Mouse (Mus musculus) neural tube, embryonic 15.5 days (tissue): ENCODE measurements at regions not wholly inside any gene's neighbourhood (a gene's known extent, or its start where the extent isn't known, plus 50 kb on each side); places are given as distances from the start of the nearest gene placed in this dataset.

Experiments used
- ATAC-seq: fragments of 200-750 bp; cut with Nextera tagmentation; 2 replicates; pipeline ENCODE4 v1.8.0; 2017; ENCODE audit warnings: mild to moderate bottlenecking, moderate TSS enrichment, moderate library complexity; ENCODE audit not compliant: low FRiP score
- H3K27ac ChIP-seq: fragments of 300-500 bp; sonication (generic); replicated peaks from 2 replicates; pipeline ENCODE4 v1.5.1; 2015; ENCODE audit warnings: mild to moderate bottlenecking, inconsistent platforms
- H3K27me3 ChIP-seq: fragments of 300-500 bp; sonication (generic); replicated peaks from 2 replicates; pipeline ENCODE4 v1.6.1; 2015; ENCODE audit warnings: inconsistent platforms
- H3K36me3 ChIP-seq: fragments of 300-500 bp; sonication (generic); 2 replicates; pipeline ENCODE4 v1.6.1; 2015; ENCODE audit warnings: inconsistent platforms
- H3K4me1 ChIP-seq: fragments of 300-500 bp; sonication (generic); 2 replicates; pipeline ENCODE4 v1.6.1; 2015; ENCODE audit warnings: inconsistent platforms
- H3K4me2 ChIP-seq: fragments of 300-500 bp; sonication (generic); 2 replicates; pipeline ENCODE4 v1.6.1; 2015; ENCODE audit warnings: inconsistent platforms, mild to moderate bottlenecking, moderate library complexity
- H3K4me3 ChIP-seq: fragments of 300-500 bp; sonication (generic); replicated peaks from 2 replicates; pipeline ENCODE4 v1.5.1; 2015; ENCODE audit warnings: mild to moderate bottlenecking, inconsistent platforms
- H3K9ac ChIP-seq: fragments of 300-500 bp; sonication (generic); replicated peaks from 2 replicates; pipeline ENCODE4 v1.6.1; 2015; ENCODE audit warnings: mild to moderate bottlenecking, inconsistent platforms
- H3K9me3 ChIP-seq: fragments of 300-500 bp; sonication (generic); replicated peaks from 2 replicates; pipeline ENCODE4 v1.6.1; 2016; ENCODE audit warnings: inconsistent platforms
- WGBS: fragments of 180-500 bp; shearing (Covaris S2); methylation state at CpG from one replicate; pipeline ENCODE4 v1.1.7; 2015; ENCODE audit warnings: mixed read lengths; 5-methylcytosine and 5-hydroxymethylcytosine counted together

DNA sequence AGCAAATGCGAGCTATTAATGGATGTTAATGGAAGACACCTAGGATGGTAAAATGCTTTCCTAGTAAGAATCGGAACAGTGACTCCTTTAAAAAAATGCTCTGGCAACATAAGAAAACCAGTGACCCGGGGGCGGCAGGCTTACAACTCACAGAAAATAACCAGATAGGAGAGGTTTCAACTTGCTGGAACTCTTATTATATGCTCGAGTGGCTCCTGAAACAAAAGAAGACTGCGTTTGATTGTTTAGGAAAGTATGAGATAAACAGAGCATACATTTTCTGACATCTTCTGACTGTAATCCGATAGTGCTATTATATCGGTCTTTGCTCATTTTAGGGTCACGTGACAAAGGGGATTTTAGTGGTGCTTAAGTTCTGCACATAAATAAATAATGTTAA lies 152.8 kb upstream of the Pkn2 start:
- Histone ChIP-seq H3K36me3 (no peaks in the 10 kb centered on the region), H3K4me1 (no peaks in the 10 kb centered on the region), H3K9me3 (no peaks in the 10 kb centered on the region), H3K9ac (no peak overlapping the region), H3K27ac (no peak overlapping the region), H3K4me2 (no peak overlapping the region), H3K27me3 (no peaks in the 10 kb centered on the region), H3K4me3 (no peak overlapping the region)
- 87% methylated on average over 9 of the region's 9 CpGs for WGBS
- no peak for ATAC-seq

DNA sequence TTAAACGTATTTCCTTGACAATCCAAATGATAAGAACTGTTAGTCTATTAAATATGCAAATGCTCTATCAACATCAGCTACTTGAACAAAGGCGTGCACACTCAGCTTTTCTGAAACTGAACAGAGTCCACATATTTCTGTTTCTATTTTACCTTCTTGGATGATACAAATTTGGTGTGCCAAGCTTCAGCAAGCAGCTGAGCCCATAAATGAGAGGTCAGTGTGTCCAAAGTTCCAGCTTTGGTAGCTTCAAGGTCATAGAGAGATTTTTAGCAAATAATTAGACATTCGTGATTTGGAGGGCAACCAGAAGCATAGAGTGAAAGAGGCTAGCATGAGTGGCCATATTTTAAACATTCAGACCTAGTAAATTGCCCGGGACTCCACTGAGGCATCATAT lies 140.7 kb upstream of the Pkn2 start:
- Histone ChIP-seq H3K4me1 (no peaks in the 10 kb centered on the region), H3K9me3 (no peaks in the 10 kb centered on the region), H3K9ac (no peak overlapping the region), H3K4me2 (no peak overlapping the region), H3K27me3 (no peaks in the 10 kb centered on the region), H3K36me3 (no peaks in the 10 kb centered on the region), H3K4me3 (no peak overlapping the region), H3K27ac (no peak overlapping the region)
- WGBS = 80% methylated on average over 4 of the region's 4 CpGs
- ATAC-seq = no peak

- no peaks in the 10 kb centered on the region for H3K36me3 ChIP-seq
- H3K9me3 ChIP-seq = no peaks in the 10 kb centered on the region
- H3K27me3 ChIP-seq = no peaks in the 10 kb centered on the region
- H3K9ac ChIP-seq = no peak overlapping the region
- no peak overlapping the region for H3K4me3 ChIP-seq
- ATAC-seq = no peak
- no peak overlapping the region for H3K27ac ChIP-seq
- no peaks in the 10 kb centered on the region for H3K4me1 ChIP-seq
- WGBS = 76% methylated on average over 11 of the region's 11 CpGs
- H3K4me2 ChIP-seq = no peak overlapping the region
Observed at GRCm38 (mm10) chr3:143021159-143021871, 139.5 kb upstream of the Pkn2 start.

DNA sequence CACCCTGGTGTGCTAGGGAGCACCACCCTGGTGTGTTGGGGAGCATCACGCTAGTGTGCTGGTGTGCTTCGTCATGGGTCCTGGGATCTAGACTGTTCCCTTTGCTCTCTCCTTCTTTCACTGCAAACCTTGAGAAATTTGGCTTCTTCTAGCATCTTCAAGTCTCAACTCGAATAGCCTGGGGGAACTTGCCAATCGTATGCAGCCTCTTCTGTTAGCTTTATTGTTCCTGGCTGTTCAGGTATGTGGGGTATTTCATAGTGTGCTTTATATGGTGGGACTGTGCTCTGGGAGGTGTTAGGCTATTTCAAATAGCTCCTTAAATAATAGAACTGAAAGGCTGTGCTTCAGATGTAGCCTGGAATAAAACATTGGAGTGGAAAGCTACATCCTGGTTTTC lies 135.7 kb upstream of the Pkn2 start:
- Histone ChIP-seq H3K9ac (no peak overlapping the region), H3K27me3 (no peaks in the 10 kb centered on the region), H3K4me2 (no peak overlapping the region), H3K27ac (no peak overlapping the region), H3K4me1 (no peaks in the 10 kb centered on the region), H3K9me3 (no peaks in the 10 kb centered on the region), H3K36me3 (no peaks in the 10 kb centered on the region), H3K4me3 (no peak overlapping the region)
- no peak for ATAC-seq
- 90% methylated on average over 4 of the region's 4 CpGs for WGBS

DNA sequence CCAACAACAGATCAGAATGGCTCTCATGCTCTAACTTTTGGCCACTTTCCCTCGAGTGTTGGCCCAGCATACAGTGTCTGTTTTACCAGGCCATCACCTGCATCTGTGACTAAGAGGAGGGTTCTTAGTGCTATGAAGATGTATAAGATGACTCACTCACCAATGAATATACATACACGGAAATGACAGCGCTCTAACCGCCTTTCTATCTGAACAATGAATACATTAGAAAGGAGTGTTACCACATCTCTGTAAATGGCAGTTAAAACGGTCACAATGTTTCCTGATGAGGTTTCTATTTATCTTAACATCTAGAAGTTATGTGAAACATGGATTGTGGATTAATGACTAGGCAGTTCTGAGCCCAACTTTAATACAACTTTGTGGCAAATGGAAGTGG lies 135.0 kb upstream of the Pkn2 start:
- ATAC-seq = no peak
- Histone ChIP-seq H3K9me3 (no peaks in the 10 kb centered on the region), H3K4me2 (no peak overlapping the region), H3K4me1 (no peaks in the 10 kb centered on the region), H3K27ac (no peak overlapping the region), H3K36me3 (no peaks in the 10 kb centered on the region), H3K9ac (no peak overlapping the region), H3K4me3 (no peak overlapping the region), H3K27me3 (no peaks in the 10 kb centered on the region)
- 91% methylated on average over 5 of the region's 5 CpGs for WGBS

DNA sequence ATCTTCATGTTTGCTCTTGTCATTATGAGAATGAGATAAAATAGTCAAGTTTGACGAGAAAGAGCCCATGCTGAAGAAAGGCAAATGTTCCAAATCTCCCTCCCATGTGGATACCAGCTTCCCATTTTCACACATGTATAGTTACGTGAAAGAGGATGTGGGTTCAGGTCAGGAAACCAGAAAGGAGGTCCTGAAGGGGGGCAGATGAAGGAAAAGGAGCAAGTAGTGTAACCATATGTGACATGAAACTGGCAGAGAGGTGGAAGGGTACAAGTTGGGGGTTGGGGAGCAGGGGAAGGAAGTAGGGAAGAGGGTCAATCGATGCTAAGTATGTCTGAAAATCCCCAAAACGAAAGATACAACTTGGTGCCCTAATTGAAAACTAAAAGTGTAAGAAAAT lies 132.6 kb upstream of the Pkn2 start:
- no peak for ATAC-seq
- no peaks in the 10 kb centered on the region for H3K27me3 ChIP-seq
- WGBS = 85% methylated on average over 4 of the region's 4 CpGs
- no peak overlapping the region for H3K9ac ChIP-seq
- H3K4me3 ChIP-seq = no peak overlapping the region
- H3K36me3 ChIP-seq = no peaks in the 10 kb centered on the region
- no peak overlapping the region for H3K4me2 ChIP-seq
- no peak overlapping the region for H3K27ac ChIP-seq
- no peaks in the 10 kb centered on the region for H3K9me3 ChIP-seq
- no peaks in the 10 kb centered on the region for H3K4me1 ChIP-seq

GRCm38 (mm10) chr3:143007047-143007446 lies 125.2 kb upstream of the Pkn2 start:
- no peak overlapping the region for H3K27ac ChIP-seq
- no peak overlapping the region for H3K4me3 ChIP-seq
- H3K27me3 ChIP-seq = no peaks in the 10 kb centered on the region
- H3K4me2 ChIP-seq = no peak overlapping the region
- WGBS = 92% methylated on average over 3 of the region's 3 CpGs
- H3K9me3 ChIP-seq = no peaks in the 10 kb centered on the region
- H3K9ac ChIP-seq = no peak overlapping the region
- no peak for ATAC-seq
- no peaks in the 10 kb centered on the region for H3K36me3 ChIP-seq
- H3K4me1 ChIP-seq = no peaks in the 10 kb centered on the region

- Histone ChIP-seq H3K4me1 (no peaks in the 10 kb centered on the region), H3K9me3 (no peaks in the 10 kb centered on the region), H3K4me3 (no peak overlapping the region), H3K27me3 (no peaks in the 10 kb centered on the region), H3K36me3 (no peaks in the 10 kb centered on the region), H3K9ac (no peak overlapping the region), H3K27ac (no peak overlapping the region), H3K4me2 (no peak overlapping the region)
- no peak for ATAC-seq
- 54% methylated on average over 5 of the region's 5 CpGs for WGBS
Observed at GRCm38 (mm10) chr3:143001952-143002351, 120.1 kb upstream of the Pkn2 start.

- no peak for ATAC-seq
- WGBS = 55% methylated on average over 3 of the region's 3 CpGs
- Histone ChIP-seq H3K36me3 (no peaks in the 10 kb centered on the region), H3K4me3 (no peak overlapping the region), H3K9me3 (no peaks in the 10 kb centered on the region), H3K27me3 (no peaks in the 10 kb centered on the region), H3K27ac (no peak overlapping the region), H3K4me1 (no peaks in the 10 kb centered on the region), H3K9ac (no peak overlapping the region), H3K4me2 (no peak overlapping the region)
Observed at GRCm38 (mm10) chr3:142995981-142996743, 114.4 kb upstream of the Pkn2 start.

GRCm38 (mm10) chr3:142984547-142984946 lies 102.7 kb upstream of the Pkn2 start:
- Histone ChIP-seq H3K9me3 (no peaks in the 10 kb centered on the region), H3K4me1 (no peaks in the 10 kb centered on the region), H3K9ac (no peak overlapping the region), H3K4me2 (no peak overlapping the region), H3K36me3 (no peaks in the 10 kb centered on the region), H3K27me3 (no peaks in the 10 kb centered on the region), H3K27ac (no peak overlapping the region), H3K4me3 (no peak overlapping the region)
- WGBS = 88% methylated on average over 5 of the region's 5 CpGs
- ATAC-seq = no peak

DNA sequence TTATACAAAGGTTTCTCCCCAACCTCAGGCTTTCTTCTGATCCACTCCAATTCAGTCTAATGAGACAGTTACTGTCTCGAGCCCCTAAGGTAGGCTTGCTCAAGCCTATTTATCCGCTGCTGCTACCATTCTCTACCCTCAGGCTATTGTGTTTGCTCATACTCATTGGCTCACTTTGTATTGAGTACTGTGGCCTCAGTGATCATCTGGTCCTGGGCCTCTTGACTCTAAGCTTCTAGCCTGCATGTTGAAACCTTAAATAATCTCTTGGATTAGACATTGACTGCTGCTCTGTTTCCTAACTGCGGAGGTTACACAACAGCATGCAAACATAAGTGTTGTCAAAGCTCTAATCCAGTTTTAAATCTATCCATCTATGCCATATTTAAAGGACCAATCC lies 99.4 kb upstream of the Pkn2 start:
- H3K27me3 ChIP-seq = no peaks in the 10 kb centered on the region
- H3K9me3 ChIP-seq = no peaks in the 10 kb centered on the region
- ATAC-seq = no peak
- H3K9ac ChIP-seq = no peak overlapping the region
- no peak overlapping the region for H3K4me3 ChIP-seq
- H3K27ac ChIP-seq = no peak overlapping the region
- H3K4me2 ChIP-seq = no peak overlapping the region
- WGBS = 84% methylated on average over 3 of the region's 3 CpGs
- no peaks in the 10 kb centered on the region for H3K4me1 ChIP-seq
- H3K36me3 ChIP-seq = no peaks in the 10 kb centered on the region

GRCm38 (mm10) chr3:142979161-142979560 lies 97.4 kb upstream of the Pkn2 start:
- 25% methylated on average over 4 of the region's 4 CpGs for WGBS
- Histone ChIP-seq H3K27ac (no peak overlapping the region), H3K9ac (no peak overlapping the region), H3K4me2 (no peak overlapping the region), H3K4me3 (no peak overlapping the region), H3K36me3 (no peaks in the 10 kb centered on the region), H3K4me1 (no peaks in the 10 kb centered on the region), H3K9me3 (no peaks in the 10 kb centered on the region), H3K27me3 (no peaks in the 10 kb centered on the region)
- ATAC-seq = no peak
